Mouse (Mus musculus) brain, embryonic 14.5 days (tissue): ENCODE data around the gene Stxbp4.

ENCODE experiments used
- CTCF ChIP-seq: fragments of 200-500 bp; IDR thresholded peaks from 2 replicates; pipeline ENCODE4 v1.5.1; 2012; ENCODE audit warnings: inconsistent platforms, mild to moderate bottlenecking, moderate library complexity, borderline replicate concordance; ENCODE audit not compliant: insufficient read depth, insufficient read length; ENCODE audit errors: extremely low read depth
- POLR2A ChIP-seq: fragments of 200-500 bp; IDR thresholded peaks from 2 replicates; pipeline ENCODE4 v1.6.1; 2012; ENCODE audit warnings: mild to moderate bottlenecking, inconsistent platforms, borderline replicate concordance; ENCODE audit not compliant: poor library complexity, insufficient read depth, insufficient read length, severe bottlenecking; ENCODE audit errors: extremely low read depth

DNA sequence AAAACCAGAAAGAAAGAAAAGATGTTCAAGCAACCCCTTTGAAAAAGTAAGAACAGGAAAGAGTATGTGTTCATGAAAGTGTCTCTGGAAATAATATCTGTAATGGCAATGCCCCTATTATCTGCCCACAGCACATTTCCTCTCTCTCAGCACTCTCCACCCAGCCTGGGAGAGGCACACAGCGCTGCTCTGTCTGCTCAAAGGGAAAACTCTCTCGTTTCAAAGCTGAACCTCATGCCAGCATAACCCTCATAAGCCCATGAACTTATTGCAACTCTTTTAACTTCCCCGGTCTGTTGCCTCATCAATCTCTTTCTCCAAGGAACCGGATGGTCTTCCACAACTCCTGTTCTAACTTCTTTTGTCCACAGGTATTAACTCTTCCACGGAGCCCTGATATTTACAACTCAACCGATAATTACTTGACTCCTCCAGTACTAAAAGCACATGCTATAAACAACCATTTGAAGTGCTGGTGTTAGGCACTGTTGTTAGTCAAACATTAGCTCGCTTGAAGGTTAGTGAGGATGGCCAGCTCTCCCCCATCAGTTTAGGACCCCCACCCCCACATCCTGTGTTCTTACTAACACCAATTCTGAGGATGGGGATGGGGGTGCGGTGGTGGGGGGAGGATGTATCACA lies 26.6 kb upstream of the Stxbp4 start:
- TF ChIP-seq POLR2A (no peak), CTCF (no peak)
